19 mouse cellular contexts compared by ENCODE assay signal in the genomic region with DNA sequence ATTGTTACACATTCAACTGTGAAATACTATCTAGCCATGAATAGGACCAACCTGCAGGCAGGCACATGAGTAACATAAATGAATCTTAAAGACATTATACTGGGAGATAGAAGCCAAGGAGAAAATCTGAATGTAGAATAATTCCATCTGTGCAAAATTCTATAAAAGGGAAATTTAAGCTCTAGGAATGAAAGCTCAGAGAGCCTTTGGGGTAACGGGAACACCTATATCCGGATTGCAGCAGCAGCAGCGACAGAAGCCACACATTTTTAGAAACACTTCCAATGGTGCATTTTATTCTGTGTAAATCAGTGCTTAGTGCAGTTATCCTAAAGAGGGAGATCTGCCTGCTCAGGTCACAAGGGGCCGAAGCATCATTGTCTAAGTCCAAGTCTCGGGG.
A peak's percentile ranks its signal among the peaks of the same experiment; 100 is the strongest.
DNase-seq lines count a peak whose midpoint lies in the region; ATAC-seq and TF ChIP-seq lines count a peak whose summit lies in the region.
"Had no signal": no experiment of that assay in that cellular context is flagged by ENCODE, and none has a peak within 500 bp of the region (broad histone marks: within the 10 kb centered on the region; RNA-seq: fewer than 3 reads in every experiment).

No protein-coding gene starts in this region.

- H3K9ac ChIP-seq in forebrain, postnatal 0 days, result no peak overlapping the region
- no peak overlapping the region for H3K9ac ChIP-seq in forebrain, embryonic 13.5 days
- H3K9ac ChIP-seq: embryonic facial prominence, embryonic 13.5 days; forebrain, embryonic 15.5 days; heart, embryonic 13.5 days had no signal

- intact Hi-C loops in left cerebral cortex, adult 2 months (cut with DNase I), result loop anchor here (2.0 kb wide), 1 partner anchor 43 kb away; no protein-coding TSS in a partner anchor

- no peak overlapping the region for H3K4me2 ChIP-seq in forebrain, postnatal 0 days (ENCODE audit: low read depth)
- H3K4me2 ChIP-seq in forebrain, embryonic 13.5 days, result no peak overlapping the region
- H3K4me2 ChIP-seq: embryonic facial prominence, embryonic 13.5 days; forebrain, embryonic 15.5 days; heart, embryonic 13.5 days had no signal

- TF ChIP-seq CTCF in forebrain, postnatal 0 days (IDR thresholded peaks at IDR 0.05; ENCODE audit: low read depth), result no peak
- no peak for TF ChIP-seq CTCF in left cerebral cortex, adult 2 months (IDR thresholded peaks at IDR 0.05)

- H3K36me3 ChIP-seq in forebrain, postnatal 0 days (ENCODE audit: insufficient read depth), result no peaks in the 10 kb centered on the region
- H3K36me3 ChIP-seq in forebrain, embryonic 13.5 days (ENCODE audit: poor library complexity, severe bottlenecking), result no peaks in the 10 kb centered on the region
- H3K36me3 ChIP-seq: embryonic facial prominence, embryonic 13.5 days; forebrain, embryonic 15.5 days; heart, embryonic 13.5 days had no signal

- DNase-seq in forebrain, postnatal 0 days, result peak; percentile 32
- DNase-seq in left cerebral cortex, adult 2 months (ENCODE audit: extremely low spot score in 1 of 2, low spot score in 2 of 2), result no peak
- DNase-seq in left cerebral cortex, adult 11 months (ENCODE audit: low spot score), result no peak
- DNase-seq in brain, adult 2 months (ENCODE audit: low read depth, low spot score), result peak; percentile 85
- peak; percentile 89 for DNase-seq in telencephalon, adult 2 months (ENCODE audit: low read depth, low spot score)
- DNase-seq: adrenal gland, adult 2 months; adrenal gland, postnatal 25 days; cerebellum, adult 9-10 months; cerebellum, postnatal 25 days; gastrocnemius, postnatal 36 days; heart, adult 11 months; heart, postnatal 36 days had no signal

- no peak for ATAC-seq in forebrain, postnatal 0 days
- ATAC-seq in forebrain, embryonic 13.5 days, result no peak
- ATAC-seq: activated CD4-positive, CD25-positive, alpha-beta regulatory T cell, adult 4 months; forebrain, embryonic 15.5 days; hindbrain, postnatal 0 days; Patski had no signal

- H3K27ac ChIP-seq in forebrain, postnatal 0 days (ENCODE audit: low read depth, low read length), result peak overlapping the region; percentile 92
- H3K27ac ChIP-seq in forebrain, embryonic 13.5 days, result no peak overlapping the region
- H3K27ac ChIP-seq in left cerebral cortex, adult 2 months, result peak overlapping the region; percentile 82
- H3K27ac ChIP-seq: embryonic facial prominence, embryonic 13.5 days; heart, embryonic 13.5 days; hindbrain, postnatal 0 days had no signal

- H3K9me3 ChIP-seq in forebrain, postnatal 0 days (ENCODE audit: low read length), result no peaks in the 10 kb centered on the region
- H3K9me3 ChIP-seq in forebrain, embryonic 13.5 days (replicated peaks), result no peaks in the 10 kb centered on the region
- H3K9me3 ChIP-seq: embryonic facial prominence, embryonic 13.5 days; forebrain, embryonic 15.5 days; heart, embryonic 13.5 days had no signal

- H3K4me3 ChIP-seq in forebrain, postnatal 0 days (ENCODE audit: low read depth, low read length), result no peak overlapping the region
- no peak overlapping the region for H3K4me3 ChIP-seq in forebrain, embryonic 13.5 days
- no peak overlapping the region for H3K4me3 ChIP-seq in left cerebral cortex, adult 2 months
- H3K4me3 ChIP-seq: embryonic facial prominence, embryonic 13.5 days; forebrain, embryonic 15.5 days; heart, embryonic 13.5 days had no signal

- H3K27me3 ChIP-seq in forebrain, postnatal 0 days (ENCODE audit: insufficient read depth, low read length), result no peaks in the 10 kb centered on the region
- no peaks in the 10 kb centered on the region for H3K27me3 ChIP-seq in forebrain, embryonic 13.5 days
- H3K27me3 ChIP-seq: forebrain, embryonic 15.5 days; heart, embryonic 13.5 days; Patski had no signal

- WGBS in forebrain, postnatal 0 days, result 64% methylated on average over 5 of the region's 5 CpGs
- 83% methylated on average over 5 of the region's 5 CpGs for WGBS in forebrain, embryonic 13.5 days

- H3K4me1 ChIP-seq in forebrain, postnatal 0 days (ENCODE audit: insufficient read depth), result peaks cover 25% of the 10 kb centered on the region
- H3K4me1 ChIP-seq in forebrain, embryonic 13.5 days, result peaks cover 39% of the 10 kb centered on the region

Comparison
In these comparisons a context has a peak if more than half of its experiments do, and no peak if none do; other contexts are left out.
1. DNase-seq: peak in forebrain, postnatal 0 days (single experiment), brain, adult 2 months (single experiment) and telencephalon, adult 2 months (single experiment); none in left cerebral cortex, adult 2 months (0 of 2) and left cerebral cortex, adult 11 months (single experiment).